Mouse (Mus musculus) C2C12 (cell line): ENCODE results near the gene Rabgap1l.

ENCODE experiments used
- CEBPB ChIP-seq: IDR thresholded peaks from one replicate; pipeline ENCODE4 v1.6.1; 2011; ENCODE audit warnings: low read depth, mild to moderate bottlenecking, control low read depth, moderate library complexity
- CTCF ChIP-seq: IDR thresholded peaks from one replicate; pipeline ENCODE4 v1.5.1; 2011; ENCODE audit not compliant: control insufficient read depth, insufficient read depth, insufficient read length
- MYOD1 ChIP-seq: IDR thresholded peaks from one replicate; pipeline ENCODE4 v1.6.1; 2011; ENCODE audit warnings: low read depth; ENCODE audit not compliant: control insufficient read depth, insufficient read length
- MYOG ChIP-seq: IDR thresholded peaks from one replicate; pipeline ENCODE4 v1.6.1; 2011; ENCODE audit not compliant: control insufficient read depth, insufficient read length; ENCODE audit errors: extremely low read depth

GRCm38 (mm10) chr1:160792686-160793355 lies at the start of gene Rabgap1l:
- TF ChIP-seq MYOG (no peak), CEBPB (no peak), CTCF (no peak), MYOD1 (no peak)
